12 mouse cellular contexts compared by ENCODE assay signal in genomic region chr1:162075416-162075815, GRCm38 (mm10).
DNase-seq lines count a peak whose midpoint lies in the region; ATAC-seq and TF ChIP-seq lines count a peak whose summit lies in the region.
"Had no signal": no experiment of that assay in that cellular context is flagged by ENCODE, and none has a peak within 500 bp of the region (broad histone marks: within the 10 kb centered on the region; RNA-seq: fewer than 3 reads in every experiment).

No protein-coding gene starts in this region.

- DNase-seq in heart, postnatal 10 days, result no peak
- DNase-seq in lung, postnatal 0 days (ENCODE audit: low spot score), result peak; percentile 34
- no peak for DNase-seq in lung, postnatal 25 days (ENCODE audit: low spot score)
- no peak for DNase-seq in heart, postnatal 0 days (ENCODE audit: low spot score)
- DNase-seq in frontal cortex, postnatal 10 days (ENCODE audit: low spot score in 2 of 2), result no peak
- no peak for DNase-seq in left cerebral cortex, adult 8-10 months (ENCODE audit: low spot score in 2 of 2)
- DNase-seq: kidney, postnatal 36 days had no signal

- H3K27ac ChIP-seq in heart, embryonic 13.5 days (replicated peaks), result peak overlapping the region; percentile 74
- H3K27ac ChIP-seq in lung, postnatal 0 days (ENCODE audit: low read length), result peak overlapping the region; percentile 45; the same call in 1 of the 2 replicates
- H3K27ac ChIP-seq in heart, postnatal 0 days (ENCODE audit: low read depth), result 0 out of 2 replicates have a peak overlapping the region, but pooled peaks have one; percentile 1
- peak overlapping the region; percentile 79 for H3K27ac ChIP-seq in stomach, embryonic 16.5 days (ENCODE audit: low read length)
- H3K27ac ChIP-seq: liver, embryonic 15.5 days had no signal

- no peak overlapping the region for H3K4me3 ChIP-seq in heart, embryonic 13.5 days
- H3K4me3 ChIP-seq in lung, postnatal 0 days (ENCODE audit: low read depth, low read length), result no peak overlapping the region
- no peak overlapping the region for H3K4me3 ChIP-seq in heart, postnatal 0 days (ENCODE audit: low read depth, low read length)
- H3K4me3 ChIP-seq in stomach, embryonic 16.5 days (replicated peaks; ENCODE audit: low read length), result no peak overlapping the region
- H3K4me3 ChIP-seq: erythroblast, embryonic 14.5 days; liver, embryonic 15.5 days had no signal

- ATAC-seq in heart, embryonic 13.5 days (ENCODE audit: extremely low read depth, insufficient number of reproducible peaks, low FRiP score, low TSS enrichment), result no peak
- ATAC-seq in lung, postnatal 0 days, result 0 out of 2 replicates have a peak, but pooled peaks have one; percentile 20
- no peak for ATAC-seq in heart, postnatal 0 days (ENCODE audit: insufficient read depth, low read depth)
- peak; percentile 12; the same call in 1 of the 2 replicates for ATAC-seq in stomach, embryonic 16.5 days (ENCODE audit: insufficient read depth, low FRiP score)

- H3K4me2 ChIP-seq in heart, embryonic 13.5 days, result no peak overlapping the region
- no peak overlapping the region for H3K4me2 ChIP-seq in lung, postnatal 0 days (replicated peaks; ENCODE audit: low read depth, low read length)
- no peak overlapping the region for H3K4me2 ChIP-seq in heart, postnatal 0 days (ENCODE audit: low read depth, low read length)
- H3K4me2 ChIP-seq in stomach, embryonic 16.5 days (ENCODE audit: low read depth, low read length), result no peak overlapping the region
- H3K4me2 ChIP-seq: liver, embryonic 15.5 days had no signal

- TF ChIP-seq CTCF in lung, postnatal 0 days (IDR thresholded peaks at IDR 0.05), result peak; percentile 57
- 0 out of 2 replicates have a peak, but pooled peaks have one; percentile 10 for TF ChIP-seq CTCF in heart, postnatal 0 days (IDR thresholded peaks at IDR 0.05; ENCODE audit: low read depth)

- H3K36me3 ChIP-seq in heart, embryonic 13.5 days, result no peaks in the 10 kb centered on the region
- no peaks in the 10 kb centered on the region for H3K36me3 ChIP-seq in lung, postnatal 0 days (ENCODE audit: insufficient read depth, low read length)
- H3K36me3 ChIP-seq in heart, postnatal 0 days (replicated peaks; ENCODE audit: control insufficient read depth, insufficient read depth, low read length), result no peaks in the 10 kb centered on the region
- H3K36me3 ChIP-seq in stomach, embryonic 16.5 days (ENCODE audit: control insufficient read depth, insufficient read depth, low read length), result no peaks in the 10 kb centered on the region
- H3K36me3 ChIP-seq: G1E; liver, embryonic 15.5 days had no signal

- no peaks in the 10 kb centered on the region for H3K9me3 ChIP-seq in heart, embryonic 13.5 days
- no peaks in the 10 kb centered on the region for H3K9me3 ChIP-seq in lung, postnatal 0 days (ENCODE audit: low read length)
- H3K9me3 ChIP-seq in heart, postnatal 0 days (replicated peaks; ENCODE audit: control insufficient read depth, low read length), result no peaks in the 10 kb centered on the region
- H3K9me3 ChIP-seq in stomach, embryonic 16.5 days (replicated peaks; ENCODE audit: control insufficient read depth, low read length), result no peaks in the 10 kb centered on the region
- H3K9me3 ChIP-seq: G1E; liver, embryonic 15.5 days had no signal

- 57% methylated on average over 4 of the region's 4 CpGs for WGBS in heart, embryonic 13.5 days
- 52% methylated on average over 4 of the region's 4 CpGs for WGBS in lung, postnatal 0 days
- 61% methylated on average over 4 of the region's 4 CpGs for WGBS in heart, postnatal 0 days
- 42% methylated on average over 4 of the region's 4 CpGs for WGBS in stomach, embryonic 16.5 days

- peaks cover 19% of the 10 kb centered on the region; the same call in 1 of the 2 replicates for H3K4me1 ChIP-seq in heart, embryonic 13.5 days
- no peaks in the 10 kb centered on the region for H3K4me1 ChIP-seq in lung, postnatal 0 days (ENCODE audit: insufficient read depth, low read depth, low read length)
- H3K4me1 ChIP-seq in heart, postnatal 0 days (ENCODE audit: control insufficient read depth, insufficient read depth), result no peaks in the 10 kb centered on the region
- peaks cover 11% of the 10 kb centered on the region for H3K4me1 ChIP-seq in stomach, embryonic 16.5 days (ENCODE audit: control insufficient read depth, insufficient read depth, low read length)
- H3K4me1 ChIP-seq: liver, embryonic 15.5 days had no signal

- H3K27me3 ChIP-seq in heart, embryonic 13.5 days (replicated peaks), result no peaks in the 10 kb centered on the region
- H3K27me3 ChIP-seq in lung, postnatal 0 days (replicated peaks; ENCODE audit: insufficient read depth, low read length), result no peaks in the 10 kb centered on the region
- no peaks in the 10 kb centered on the region for H3K27me3 ChIP-seq in heart, postnatal 0 days (ENCODE audit: control insufficient read depth, insufficient read depth, low read length)
- H3K27me3 ChIP-seq in stomach, embryonic 16.5 days (ENCODE audit: control insufficient read depth, insufficient read depth, low read length), result no peaks in the 10 kb centered on the region
- H3K27me3 ChIP-seq: liver, embryonic 15.5 days had no signal

- H3K9ac ChIP-seq in heart, embryonic 13.5 days, result no peak overlapping the region
- no peak overlapping the region for H3K9ac ChIP-seq in lung, postnatal 0 days (replicated peaks; ENCODE audit: low read depth)
- H3K9ac ChIP-seq in heart, postnatal 0 days (replicated peaks; ENCODE audit: low read depth, low read length), result no peak overlapping the region
- no peak overlapping the region for H3K9ac ChIP-seq in stomach, embryonic 16.5 days (ENCODE audit: low read length)
- H3K9ac ChIP-seq: liver, embryonic 15.5 days had no signal

- intact Hi-C loops in heart, postnatal 10 days (cut with DNase I), result no loop called here

- TF ChIP-seq EP300 in lung, postnatal 0 days (IDR thresholded peaks at IDR 0.05), result no peak
- no peak for TF ChIP-seq EP300 in heart, postnatal 0 days (IDR thresholded peaks at IDR 0.05; ENCODE audit: low read depth)

Comparison
In these comparisons a context has a peak if more than half of its experiments do, and no peak if none do; other contexts are left out.
1. ATAC-seq: peak in lung, postnatal 0 days (single experiment) and stomach, embryonic 16.5 days (single experiment); none in heart, embryonic 13.5 days (single experiment) and heart, postnatal 0 days (single experiment).
2. H3K27ac ChIP-seq: peak in every context shown above with its lines; median percentile 79 in stomach, embryonic 16.5 days; 74 in heart, embryonic 13.5 days; 45 in lung, postnatal 0 days; 1 in heart, postnatal 0 days.